Mouse (Mus musculus) frontal cortex, postnatal 10 days (tissue): ENCODE data around the gene Olfr1262.

Experiments
- DNase-seq, 2 experiments: peaks; one replicate each; pipeline ENCODE4 v3.0.0; 2022; ENCODE audit warnings: low spot score in 2 of 2, mixed read lengths in 1 of 2

Olfr1262 gene

GRCm38 (mm10) chr2:89999845-90000244 is at the start of gene Olfr1262:
Gene Olfr1262, plus strand, starts transcription at chr2:90000145.
- DNase-seq, result no peak

GRCm38 (mm10) chr2:89974184-89974583 is 25.8 kb upstream of the Olfr1262 start, which contains the start of gene Olfr1260:
Gene Olfr1260, plus strand, starts transcription at chr2:89974340.
- DNase-seq, result no peak

- no peak for DNase-seq
Measured at GRCm38 (mm10) chr2:89977709-89978108, 22.2 kb upstream of the Olfr1262 start.

- no peak for DNase-seq
Measured at GRCm38 (mm10) chr2:89990921-89991320, 9.0 kb upstream of the Olfr1262 start, which contains the start of gene Olfr1261. Gene Olfr1261, plus strand, starts transcription at chr2:89991221.

DNA sequence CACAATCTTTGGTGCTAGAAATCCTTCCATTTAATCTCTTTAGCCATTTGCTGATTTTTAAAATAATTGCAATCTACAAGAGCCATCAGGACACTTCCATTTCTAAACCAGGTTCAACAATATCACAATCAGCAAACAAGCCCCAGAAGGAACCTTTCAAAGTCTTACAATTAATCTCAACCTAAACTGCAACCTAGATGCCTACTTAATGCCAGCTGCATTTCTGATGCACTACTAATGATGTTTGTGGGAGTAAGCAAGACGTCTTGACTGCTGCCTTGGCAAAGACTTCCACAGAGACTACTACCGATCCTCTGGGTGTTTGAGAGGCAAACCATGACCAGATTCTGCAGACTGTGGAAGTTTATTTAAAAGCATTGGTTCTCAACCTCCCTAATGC is 11.9 kb downstream of the Olfr1262 start, which contains the start of gene Olfr1263:
Gene Olfr1263, plus strand, starts transcription at position 301 of the 400 bp plus-strand sequence.
- DNase-seq, result no peak

- DNase-seq, result no peak
Measured at GRCm38 (mm10) chr2:90025477-90025876, 25.5 kb downstream of the Olfr1262 start, which contains the start of gene Olfr1264. Gene Olfr1264, minus strand, starts transcription at chr2:90025577.

DNA sequence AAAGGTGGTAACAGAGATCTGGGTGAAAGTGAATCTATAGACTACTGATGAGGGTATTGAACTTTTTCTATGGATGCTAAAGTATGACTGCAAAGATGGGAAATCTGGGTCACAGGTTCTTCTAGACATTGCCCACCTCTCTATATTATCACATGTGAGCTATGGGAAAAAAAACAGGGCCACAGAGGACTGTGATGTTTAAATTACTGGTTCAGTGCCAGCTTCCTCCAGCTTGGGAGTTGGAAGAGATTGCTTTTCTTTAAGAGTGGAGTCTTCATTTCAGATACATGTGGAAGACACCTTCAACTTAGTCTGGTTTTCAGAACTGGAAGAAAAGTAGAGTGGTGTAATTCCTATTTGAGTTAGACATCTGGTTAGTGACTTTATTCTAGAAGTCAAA is 35.1 kb downstream of the Olfr1262 start, which contains the start of gene Olfr1265:
Gene Olfr1265, plus strand, starts transcription at position 301 of the 400 bp plus-strand sequence.
- DNase-seq, result no peak
